Mouse (Mus musculus) hindbrain, embryonic 13.5 days (tissue): ENCODE data around the gene Mzf1. TPM values are rescaled to one million over a fixed set of nuclear protein-coding genes. Genes with fewer than 3 reads are reported as not detected.

Source experiments
- ATAC-seq: fragments of 200-750 bp; cut with Nextera tagmentation; 2 replicates; pipeline ENCODE4 v1.8.0; 2017; ENCODE audit warnings: moderate TSS enrichment; ENCODE audit not compliant: low FRiP score
- H3K27ac ChIP-seq: fragments of 300-500 bp; sonication (generic); 2 replicates; pipeline ENCODE4 v1.5.1; 2015; ENCODE audit warnings: inconsistent platforms, mild to moderate bottlenecking, moderate library complexity
- H3K27me3 ChIP-seq: fragments of 300-500 bp; sonication (generic); 2 replicates; pipeline ENCODE4 v1.6.1; 2015; ENCODE audit warnings: mild to moderate bottlenecking, inconsistent platforms
- H3K36me3 ChIP-seq: fragments of 300-500 bp; sonication (generic); 2 replicates; pipeline ENCODE4 v1.6.1; 2015; ENCODE audit warnings: mild to moderate bottlenecking, inconsistent platforms
- H3K4me1 ChIP-seq: fragments of 300-500 bp; sonication (generic); replicated peaks from 2 replicates; pipeline ENCODE4 v1.6.1; 2015; ENCODE audit warnings: inconsistent platforms
- H3K4me2 ChIP-seq: fragments of 300-500 bp; sonication (generic); 2 replicates; pipeline ENCODE4 v1.6.1; 2015; ENCODE audit warnings: inconsistent platforms, mild to moderate bottlenecking, moderate library complexity
- H3K4me3 ChIP-seq: fragments of 300-500 bp; sonication (generic); 2 replicates; pipeline ENCODE4 v1.5.1; 2015; ENCODE audit warnings: mild to moderate bottlenecking, inconsistent platforms
- H3K9ac ChIP-seq: fragments of 300-500 bp; sonication (generic); 2 replicates; pipeline ENCODE4 v1.6.1; 2015; ENCODE audit warnings: mild to moderate bottlenecking, inconsistent platforms
- H3K9me3 ChIP-seq: fragments of 300-500 bp; sonication (generic); 2 replicates; pipeline ENCODE4 v1.6.1; 2016; ENCODE audit warnings: inconsistent platforms
- WGBS: fragments of 180-500 bp; shearing (Covaris S2); methylation state at CpG from one replicate; pipeline ENCODE4 v1.1.7; 2015; 5-methylcytosine and 5-hydroxymethylcytosine counted together
- polyA plus RNA-seq: library from polyadenylated mRNA; unstranded; fragments of >200 nt; fragmentation: Nextera tagmentation; extraction: Ambion mirVana; gene quantifications from 2 replicates; pipeline ENCODE4 v1.2.1, GENCODE M21; 2015

The Mzf1 gene
- polyA plus RNA-seq, 1 experiment from 2014 or later, result 6.0 TPM

GRCm38 (mm10) chr7:13032541-13032940, 22.0 kb downstream of the Mzf1 start:
- 92% methylated on average over 7 of the region's 7 CpGs for WGBS
- Histone ChIP-seq H3K9ac (no peak overlapping the region), H3K4me2 (no peak overlapping the region), H3K27ac (0 out of 2 replicates have a peak overlapping the region, but pooled peaks have one; percentile 8), H3K27me3 (no peaks in the 10 kb centered on the region), H3K4me3 (no peak overlapping the region), H3K4me1 (peaks cover 42% of the 10 kb centered on the region), H3K9me3 (no peaks in the 10 kb centered on the region), H3K36me3 (peaks cover 70% of the 10 kb centered on the region)
- no peak for ATAC-seq

GRCm38 (mm10) chr7:13031983-13032382, 22.6 kb downstream of the Mzf1 start:
- H3K4me3 ChIP-seq, result no peak overlapping the region
- H3K4me2 ChIP-seq, result no peak overlapping the region
- 88% methylated on average over 2 of the region's 2 CpGs for WGBS
- no peaks in the 10 kb centered on the region for H3K9me3 ChIP-seq
- peaks cover 76% of the 10 kb centered on the region for H3K36me3 ChIP-seq
- no peak overlapping the region for H3K9ac ChIP-seq
- H3K4me1 ChIP-seq, result peaks cover 45% of the 10 kb centered on the region
- 0 out of 2 replicates have a peak overlapping the region, but pooled peaks have one; percentile 8 for H3K27ac ChIP-seq
- H3K27me3 ChIP-seq, result no peaks in the 10 kb centered on the region
- no peak for ATAC-seq

GRCm38 (mm10) chr7:13031069-13031468, 23.5 kb downstream of the Mzf1 start:
- H3K4me2 ChIP-seq, result no peak overlapping the region
- no peaks in the 10 kb centered on the region for H3K9me3 ChIP-seq
- H3K4me3 ChIP-seq, result no peak overlapping the region
- WGBS, result 76% methylated on average over 5 of the region's 5 CpGs
- H3K4me1 ChIP-seq, result peaks cover 45% of the 10 kb centered on the region
- no peak for ATAC-seq
- no peak overlapping the region for H3K27ac ChIP-seq
- no peaks in the 10 kb centered on the region for H3K27me3 ChIP-seq
- no peak overlapping the region for H3K9ac ChIP-seq
- peaks cover 82% of the 10 kb centered on the region for H3K36me3 ChIP-seq

- 90% methylated on average over 4 of the region's 4 CpGs for WGBS
- Histone ChIP-seq H3K9ac (peak overlapping the region; percentile 24; the same call in 1 of the 2 replicates), H3K4me3 (no peak overlapping the region), H3K27ac (no peak overlapping the region), H3K4me1 (peaks cover 38% of the 10 kb centered on the region), H3K36me3 (peaks cover 73% of the 10 kb centered on the region), H3K9me3 (no peaks in the 10 kb centered on the region), H3K4me2 (no peak overlapping the region), H3K27me3 (no peaks in the 10 kb centered on the region)
- ATAC-seq, result no peak
These were observed 25.6 kb downstream of the Mzf1 start for GRCm38 (mm10) chr7:13028986-13029385.

GRCm38 (mm10) chr7:13025511-13026112, 29.0 kb downstream of the Mzf1 start:
- 31% methylated on average over 4 of the region's 4 CpGs for WGBS
- H3K27me3 ChIP-seq, result no peaks in the 10 kb centered on the region
- no peak for ATAC-seq

GRCm38 (mm10) chr7:13024805-13025204, 29.8 kb downstream of the Mzf1 start:
- H3K4me1 ChIP-seq, result peaks cover 37% of the 10 kb centered on the region
- H3K4me2 ChIP-seq, result peak overlapping the region; percentile 98
- peaks cover 42% of the 10 kb centered on the region for H3K36me3 ChIP-seq
- peak overlapping the region; percentile 98 for H3K9ac ChIP-seq
- H3K27me3 ChIP-seq, result no peaks in the 10 kb centered on the region
- ATAC-seq, result peak; percentile 69
- H3K9me3 ChIP-seq, result no peaks in the 10 kb centered on the region
- under 1% methylated on average over 29 of the region's 44 CpGs for WGBS
- H3K4me3 ChIP-seq, result peak overlapping the region; percentile 87
- H3K27ac ChIP-seq, result peak overlapping the region; percentile 100

More at GRCm38 (mm10) chr7:13025511-13026112, 29.0 kb downstream of the Mzf1 start:
- peak overlapping the region; percentile 98 for H3K9ac ChIP-seq
- H3K9me3 ChIP-seq, result no peaks in the 10 kb centered on the region
- H3K4me1 ChIP-seq, result peaks cover 37% of the 10 kb centered on the region
- peak overlapping the region; percentile 87 for H3K4me3 ChIP-seq
- H3K4me2 ChIP-seq, result peak overlapping the region; percentile 98
- H3K27ac ChIP-seq, result peak overlapping the region; percentile 100
- peaks cover 50% of the 10 kb centered on the region for H3K36me3 ChIP-seq

- H3K36me3 ChIP-seq, result peaks cover 35% of the 10 kb centered on the region
- 0% methylated on average over 62 of the region's 95 CpGs for WGBS
- H3K4me3 ChIP-seq, result peak overlapping the region; percentile 87
- H3K27ac ChIP-seq, result peak overlapping the region; percentile 100
- H3K4me2 ChIP-seq, result peak overlapping the region; percentile 98
- ATAC-seq, result peak; percentile 87
- no peaks in the 10 kb centered on the region for H3K9me3 ChIP-seq
- peaks cover 37% of the 10 kb centered on the region for H3K4me1 ChIP-seq
- peak overlapping the region; percentile 98 for H3K9ac ChIP-seq
- H3K27me3 ChIP-seq, result no peaks in the 10 kb centered on the region
These were observed 30.4 kb downstream of the Mzf1 start for GRCm38 (mm10) chr7:13023928-13024731.

GRCm38 (mm10) chr7:13022773-13023535, 31.6 kb downstream of the Mzf1 start:
- Histone ChIP-seq H3K4me1 (peaks cover 37% of the 10 kb centered on the region), H3K4me3 (peak overlapping the region; percentile 87), H3K36me3 (peaks cover 23% of the 10 kb centered on the region), H3K9ac (peak overlapping the region; percentile 98), H3K27me3 (no peaks in the 10 kb centered on the region), H3K4me2 (peak overlapping the region; percentile 98), H3K27ac (peak overlapping the region; percentile 100), H3K9me3 (no peaks in the 10 kb centered on the region)
- WGBS, result 2% methylated on average over 31 of the region's 31 CpGs
- peak; percentile 52 for ATAC-seq

- Histone ChIP-seq H3K9me3 (no peaks in the 10 kb centered on the region), H3K4me3 (no peak overlapping the region), H3K36me3 (no peaks in the 10 kb centered on the region), H3K9ac (no peak overlapping the region), H3K4me1 (peaks cover 6% of the 10 kb centered on the region), H3K27me3 (0 out of 2 replicates have a peak, but pooled peaks cover 4% of the 10 kb centered on the region), H3K27ac (no peak overlapping the region), H3K4me2 (no peak overlapping the region)
- 84% methylated on average over 1 of the region's 1 CpGs for WGBS
- ATAC-seq, result no peak
These were observed 39.3 kb downstream of the Mzf1 start for GRCm38 (mm10) chr7:13015217-13015616.

- Histone ChIP-seq H3K36me3 (no peaks in the 10 kb centered on the region), H3K27me3 (0 out of 2 replicates have a peak, but pooled peaks cover 4% of the 10 kb centered on the region), H3K9me3 (no peaks in the 10 kb centered on the region), H3K4me2 (no peak overlapping the region), H3K4me1 (peaks cover 7% of the 10 kb centered on the region), H3K27ac (no peak overlapping the region), H3K4me3 (no peak overlapping the region), H3K9ac (no peak overlapping the region)
- WGBS, result 36% methylated on average over 6 of the region's 6 CpGs
- ATAC-seq, result no peak
These were observed 40.2 kb downstream of the Mzf1 start for GRCm38 (mm10) chr7:13014275-13014839.

- H3K27me3 ChIP-seq, result 0 out of 2 replicates have a peak, but pooled peaks cover 4% of the 10 kb centered on the region
- WGBS, result 65% methylated on average over 4 of the region's 4 CpGs
These were observed 40.9 kb downstream of the Mzf1 start for GRCm38 (mm10) chr7:13013671-13014070.

More at GRCm38 (mm10) chr7:13013671-13014070, 40.9 kb downstream of the Mzf1 start:
- H3K4me2 ChIP-seq, result no peak overlapping the region
- H3K4me3 ChIP-seq, result no peak overlapping the region
- H3K27ac ChIP-seq, result no peak overlapping the region
- no peak overlapping the region for H3K9ac ChIP-seq
- no peaks in the 10 kb centered on the region for H3K9me3 ChIP-seq
- ATAC-seq, result no peak
- H3K36me3 ChIP-seq, result no peaks in the 10 kb centered on the region
- peaks cover 11% of the 10 kb centered on the region for H3K4me1 ChIP-seq
